Mouse (Mus musculus) erythroid progenitor cell, adult 5-6 weeks (primary cell): ENCODE measurements around the gene F2rl1. TPM values are rescaled to one million over a fixed set of nuclear protein-coding genes. Genes with fewer than 3 reads are reported as not detected.

Source experiments
- ATAC-seq: replicated peaks from 2 replicates; pipeline ENCODE4 v1.8.0; 2016; ENCODE audit warnings: moderate number of reproducible peaks, mild to moderate bottlenecking, moderate TSS enrichment, inconsistent platforms; ENCODE audit not compliant: poor library complexity, low FRiP score, severe bottlenecking
- total RNA-seq, 2 experiments: library from RNA; stranded (forward) in 1 of 2; stranded (reverse) in 1 of 2; fragments of 150-400 nt in 1 of 2; fragments of 186-747, 209-891 nt in 1 of 2; gene quantifications; 2 replicates each; pipeline versions ENCODE4 v1.2.3 to v1.2.4; 2015 to 2017; ENCODE audit warnings: low replicate concordance in 2 of 2

F2rl1 gene
- total RNA-seq, 2 experiments from 2014 or later: 1.7 TPM; not detected in 1

DNA sequence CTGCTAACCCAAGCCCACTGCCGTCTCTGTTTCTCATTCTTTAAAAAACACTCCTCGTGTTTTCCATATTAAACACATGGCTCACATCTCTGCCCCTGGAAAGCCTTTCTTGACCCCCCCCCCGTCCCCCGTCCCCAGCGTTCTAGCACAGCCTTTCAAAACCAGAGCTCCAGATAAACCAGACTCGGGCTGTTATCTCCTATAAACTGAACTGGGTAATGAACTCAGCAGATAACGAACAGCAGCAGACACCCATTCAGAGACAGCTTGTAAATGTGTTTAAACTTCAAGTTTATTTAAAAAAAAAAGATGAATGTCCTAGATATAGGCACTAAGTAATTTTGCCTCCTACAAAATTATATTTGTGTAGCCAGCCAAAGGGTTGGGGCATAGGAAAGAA lies 49.9 kb downstream of the F2rl1 start:
- ATAC-seq: no peak

DNA sequence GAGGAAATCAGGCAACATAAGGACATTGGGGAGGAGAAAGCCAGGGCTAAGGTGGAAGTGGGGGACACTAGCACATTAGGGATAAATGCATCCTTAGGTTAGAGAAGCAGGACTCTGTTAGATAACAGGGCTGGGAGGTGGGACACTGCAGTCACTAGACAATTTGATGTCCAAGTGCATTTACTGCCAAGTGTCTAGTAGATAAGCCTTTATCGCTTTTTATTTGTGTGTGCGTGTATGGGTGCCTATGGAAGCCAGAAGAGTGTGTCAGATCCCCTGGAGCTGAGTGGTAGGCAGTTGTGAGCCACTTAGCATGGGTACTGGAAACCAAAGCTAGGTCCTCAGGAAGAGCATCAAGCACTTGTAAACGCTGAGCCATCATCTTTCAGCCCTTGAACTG lies 50.7 kb downstream of the F2rl1 start:
- peak; percentile 26; the same call in 1 of the 2 replicates for ATAC-seq

DNA sequence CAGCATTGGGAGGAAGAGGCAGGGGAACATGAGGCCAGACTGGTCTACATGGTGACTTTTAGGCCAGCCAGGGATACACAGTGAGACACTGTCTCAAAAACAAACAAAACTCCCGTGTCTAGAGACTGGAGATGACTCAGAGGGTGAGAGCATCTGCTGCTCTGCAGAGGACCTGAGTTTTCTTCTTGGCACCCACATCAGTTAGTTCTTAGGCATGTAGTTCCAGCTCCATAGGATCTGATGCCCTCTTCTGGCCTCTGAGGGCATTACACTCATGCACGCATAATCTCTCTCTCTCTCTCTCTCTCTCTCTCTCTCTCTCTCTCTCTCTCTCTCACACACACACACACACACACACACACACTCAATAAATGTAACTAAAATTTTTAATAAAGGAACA lies 54.1 kb downstream of the F2rl1 start:
- 0 out of 2 replicates have a peak, but pooled peaks have one; percentile 50 for ATAC-seq

Other genes starting within 250 kb of the F2rl1 start
- 4.0 and 14.3 TPM in 2 replicates for gene Zbed3, start 201.6 kb downstream of the F2rl1 start, total RNA-seq (2015; ENCODE audit: low replicate concordance)
- gene Zbed3, start 201.6 kb downstream of the F2rl1 start, total RNA-seq (2017; ENCODE audit: low replicate concordance): not detected in 2 replicates
- gene Aggf1, start 149.9 kb downstream of the F2rl1 start, total RNA-seq (2015; ENCODE audit: low replicate concordance): 14.3 and 15.1 TPM in 2 replicates
- gene Aggf1, start 149.9 kb downstream of the F2rl1 start, total RNA-seq (2017; ENCODE audit: low replicate concordance): 22.2 and 25.8 TPM in 2 replicates
- gene Crhbp, start 80.3 kb downstream of the F2rl1 start, total RNA-seq (2015; ENCODE audit: low replicate concordance): not detected in 2 replicates
- not detected in 2 replicates for gene Crhbp, start 80.3 kb downstream of the F2rl1 start, total RNA-seq (2017; ENCODE audit: low replicate concordance)
- not detected in 2 replicates for gene S100z, start 46.5 kb downstream of the F2rl1 start, total RNA-seq (2015; ENCODE audit: low replicate concordance)
- not detected in 2 replicates for gene S100z, start 46.5 kb downstream of the F2rl1 start, total RNA-seq (2017; ENCODE audit: low replicate concordance)
- gene F2r, start 93.3 kb upstream of the F2rl1 start, total RNA-seq (2015; ENCODE audit: low replicate concordance): 0.84 and 1.8 TPM in 2 replicates
- gene F2r, start 93.3 kb upstream of the F2rl1 start, total RNA-seq (2017; ENCODE audit: low replicate concordance): 0.68 and 2.7 TPM in 2 replicates
- 2.1 TPM in 1 of 2 replicates, not detected in the other for gene F2rl2, start 171.6 kb upstream of the F2rl1 start, total RNA-seq (2015; ENCODE audit: low replicate concordance)
- 0.15 TPM in 1 of 2 replicates, not detected in the other for gene F2rl2, start 171.6 kb upstream of the F2rl1 start, total RNA-seq (2017; ENCODE audit: low replicate concordance)